Mouse (Mus musculus) inflammation-experienced regulatory T-cells, adult 6 months (primary cell): ENCODE data around the gene Fcgrt. TPM values are rescaled to one million over a fixed set of nuclear protein-coding genes. Genes with fewer than 3 reads are reported as not detected.

Experiments used
- ATAC-seq: one replicate; pipeline ENCODE4 v1.8.0; 2017
- polyA plus RNA-seq, 3 experiments: library from polyadenylated mRNA; unstranded; fragments of 100-300 nt; shearing (Covaris generic); gene quantifications; one replicate each; pipeline ENCODE4 v1.2.1; 2017

Fcgrt gene
- polyA plus RNA-seq, 3 experiments from 2014 or later = 0.81 to 3.0 (median 1.8) TPM

GRCm38 (mm10) chr7:45053931-45054510 is 49.6 kb downstream of the Fcgrt start:
- ATAC-seq = peak; percentile 94

GRCm38 (mm10) chr7:45053117-45053930 is 50.3 kb downstream of the Fcgrt start:
- ATAC-seq = peak; percentile 39

GRCm38 (mm10) chr7:45052862-45053116 is 50.9 kb downstream of the Fcgrt start, which contains the start of gene Prr12:
Gene Prr12, minus strand, starts transcription at chr7:45052881.
- ATAC-seq = no peak

DNA sequence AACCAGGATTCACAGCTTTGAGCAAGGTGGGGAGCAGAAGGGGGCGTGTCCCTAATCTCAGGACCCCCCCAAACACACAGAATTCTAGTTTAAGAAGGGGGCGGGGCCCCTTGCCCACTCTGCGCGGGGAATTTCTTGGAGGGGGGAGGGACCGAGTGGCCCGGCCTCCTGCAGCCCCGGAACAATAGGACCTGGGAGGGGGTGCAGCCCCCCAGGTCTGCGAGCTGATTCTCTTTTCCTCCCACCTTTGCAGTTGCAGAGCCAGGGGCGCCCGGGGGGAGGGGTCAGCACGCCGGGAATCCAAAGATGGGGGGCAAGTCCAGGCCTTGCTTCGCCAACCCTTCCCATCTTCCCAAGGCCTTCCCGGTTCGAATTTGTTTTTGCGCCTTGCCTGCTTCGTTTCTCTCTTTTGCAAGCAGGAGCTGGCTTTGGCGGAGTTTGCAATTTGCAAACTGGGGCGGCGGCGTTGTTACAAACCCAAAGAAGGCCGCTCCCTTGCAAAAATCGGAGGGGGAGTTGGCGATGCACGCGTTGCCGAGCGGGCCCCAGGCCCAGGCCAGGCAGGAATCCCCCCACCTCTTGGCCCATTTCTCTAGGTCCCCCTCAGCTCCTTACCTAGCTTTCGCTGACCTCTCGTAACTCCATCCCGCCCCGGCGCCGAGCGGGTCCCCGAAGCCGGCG is 51.3 kb downstream of the Fcgrt start:
- ATAC-seq = no peak

DNA sequence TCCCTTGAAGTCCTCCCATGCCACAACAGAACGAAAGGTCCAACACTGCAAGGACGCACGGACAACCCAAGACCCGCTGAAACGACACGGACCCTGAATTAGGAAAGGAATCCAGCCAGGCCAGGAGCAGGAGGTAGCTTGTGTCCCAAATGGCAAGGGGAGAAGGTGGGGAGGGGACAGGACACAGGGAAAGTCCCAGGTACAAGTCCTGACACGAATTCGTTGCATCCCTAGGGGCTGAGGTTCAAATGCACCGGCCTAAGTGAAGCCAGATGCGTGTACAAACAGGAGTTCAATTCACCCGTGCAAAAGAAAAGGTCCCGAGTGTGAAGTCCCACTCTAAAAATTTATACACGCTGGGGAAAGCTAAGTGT is 52.1 kb downstream of the Fcgrt start:
- no peak for ATAC-seq

DNA sequence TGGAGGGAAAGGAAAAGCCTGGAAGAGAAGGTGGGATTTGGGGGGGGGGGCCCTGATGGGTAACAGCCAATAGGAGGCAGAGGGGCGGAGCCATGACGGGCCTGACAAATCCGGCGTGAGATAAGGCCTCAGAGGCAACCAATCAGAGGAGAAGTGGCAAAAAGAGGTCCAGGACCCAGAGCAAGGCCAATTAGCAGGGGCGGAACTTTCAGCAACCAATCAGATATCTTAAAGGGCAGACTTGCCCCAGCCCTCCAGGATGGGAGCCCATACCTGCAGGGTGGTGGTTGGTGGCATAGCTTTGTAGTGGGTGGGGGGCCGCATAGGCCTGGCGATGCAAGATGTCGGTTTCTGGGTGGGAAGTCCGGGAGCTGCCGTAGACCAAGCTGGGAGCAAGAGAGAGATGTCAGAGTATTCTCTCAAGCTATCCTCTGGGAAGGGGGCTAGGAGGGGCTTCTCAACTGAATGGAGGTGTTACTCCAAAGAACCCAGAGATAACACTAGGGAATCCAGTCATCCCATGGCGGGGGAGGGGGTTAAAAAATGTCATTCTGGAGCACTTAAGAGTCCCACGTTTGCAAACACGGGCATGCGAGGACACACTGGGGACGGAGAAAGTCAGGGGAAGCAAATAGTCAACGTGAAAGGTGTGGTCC is 52.6 kb downstream of the Fcgrt start:
- no peak for ATAC-seq

DNA sequence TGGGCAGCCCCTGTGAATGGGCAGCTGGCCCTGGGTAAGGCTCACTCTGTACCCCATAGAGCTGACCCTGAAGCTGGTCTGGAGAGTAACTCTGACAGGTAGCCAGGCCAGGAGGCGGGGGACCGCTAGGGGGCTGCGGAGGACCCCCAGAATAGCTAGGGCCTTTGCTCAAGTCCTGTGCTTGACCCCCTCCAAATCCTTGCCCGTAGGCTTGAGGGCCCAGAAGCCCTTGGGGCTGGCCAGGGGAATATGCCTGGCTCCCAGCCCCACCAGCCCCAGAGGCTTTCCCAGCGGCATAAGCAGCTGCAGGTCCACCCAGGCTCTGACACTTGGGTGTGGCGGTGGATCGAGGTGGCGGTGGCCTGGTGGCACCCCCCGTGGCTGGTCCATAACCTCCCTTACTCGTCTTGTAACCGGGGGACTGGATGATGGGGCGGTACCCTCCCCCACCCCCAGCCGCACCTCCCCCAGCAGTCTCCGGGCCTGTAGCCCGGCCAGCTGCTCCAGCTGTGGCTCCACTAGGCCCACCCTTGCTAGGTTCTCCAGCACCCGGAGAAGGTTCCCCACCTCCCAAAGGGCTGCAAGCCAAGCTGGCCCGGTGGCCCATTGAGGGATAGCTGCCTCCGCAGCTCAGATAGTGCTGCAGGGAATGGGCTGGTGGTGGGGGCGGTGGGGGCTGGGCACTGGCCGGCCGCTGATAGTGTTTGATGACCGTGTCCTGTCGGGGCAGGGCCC is 54.6 kb downstream of the Fcgrt start:
- no peak for ATAC-seq

GRCm38 (mm10) chr7:45048001-45048890 is 55.4 kb downstream of the Fcgrt start:
- no peak for ATAC-seq

GRCm38 (mm10) chr7:45047491-45047890 is 56.2 kb downstream of the Fcgrt start:
- ATAC-seq = no peak

DNA sequence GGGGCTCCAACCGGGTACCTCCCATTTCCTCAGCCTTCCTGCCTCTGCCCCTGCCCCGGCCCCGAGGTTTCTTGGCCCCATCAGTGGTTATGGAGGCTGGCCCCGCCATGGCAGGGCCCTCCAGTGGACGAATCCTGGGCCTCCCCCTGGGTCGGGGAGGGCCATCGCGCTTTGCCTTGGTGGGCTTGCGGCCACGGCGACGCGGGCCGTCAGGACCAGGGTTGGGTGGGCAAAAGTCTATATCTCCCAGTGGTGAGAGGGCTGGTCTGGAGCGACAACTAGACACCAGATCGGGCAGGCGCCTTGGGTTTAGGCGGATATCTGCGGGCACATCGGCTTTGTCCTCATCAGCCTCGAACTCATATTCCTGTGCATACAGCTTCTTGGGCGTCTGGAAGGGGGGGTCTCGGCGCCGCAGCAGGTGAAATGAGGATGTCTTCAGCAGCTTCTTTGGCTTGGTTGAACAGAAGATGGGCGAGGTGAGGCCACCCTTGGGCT is 56.7 kb downstream of the Fcgrt start:
- no peak for ATAC-seq

DNA sequence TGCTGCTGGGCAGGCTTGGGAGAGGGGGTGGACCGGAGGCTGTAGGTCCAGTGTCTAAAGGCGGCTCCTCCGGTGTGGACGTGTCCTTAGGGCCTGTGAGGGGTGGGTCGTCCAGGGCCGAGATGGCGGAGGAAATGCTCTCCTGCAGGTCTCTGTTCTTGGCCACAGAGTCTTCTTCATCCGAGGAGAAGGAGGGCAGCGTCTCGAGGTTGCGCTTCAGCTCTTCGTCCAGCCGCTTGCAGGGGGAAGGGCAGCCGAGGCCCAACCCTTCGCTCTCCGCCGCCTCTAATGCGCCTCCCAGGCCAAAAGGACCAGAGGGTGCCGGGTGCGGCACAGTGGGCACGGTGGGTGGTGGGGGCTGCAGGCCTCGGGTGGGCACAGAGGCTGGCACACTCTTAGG is 57.9 kb downstream of the Fcgrt start:
- ATAC-seq = no peak

- no peak for ATAC-seq
These were observed 60.3 kb downstream of the Fcgrt start for GRCm38 (mm10) chr7:45043307-45043706.

Other genes with a start within 250 kb of the Fcgrt start
- 10 to 100 TPM; 43.2 to 49.7 (median 46.8) TPM for gene Pnkp, start 246.7 kb downstream of the Fcgrt start, polyA plus RNA-seq
- gene Ptov1, start 234.1 kb downstream of the Fcgrt start, polyA plus RNA-seq = 1 to 10 TPM; 1.9 to 5.6 (median 3.2) TPM
- 10 to 100 TPM in 2 of 3 experiments, 1 to 10 TPM in 1; 7.1 to 14.1 (median 11.1) TPM for gene Med25, start 211.1 kb downstream of the Fcgrt start, polyA plus RNA-seq
- 10 to 100 TPM in 2 of 3 experiments, 1 to 10 TPM in 1; 8.0 to 15.3 (median 11.0) TPM for gene Fuz, start 207.8 kb downstream of the Fcgrt start, polyA plus RNA-seq
- gene Ap2a1, start 174.4 kb downstream of the Fcgrt start, polyA plus RNA-seq = 10 to 100 TPM in 1 of 3 experiments, 1 to 10 TPM in 2; 6.1 to 12.1 (median 7.1) TPM
- not detected for gene Tsks, start 160.6 kb downstream of the Fcgrt start, polyA plus RNA-seq
- 1 to 10 TPM in 2 of 3 experiments, under 1 TPM in 1; 0.23 to 1.9 (median 1.5) TPM for gene Cpt1c, start 129.0 kb downstream of the Fcgrt start, polyA plus RNA-seq
- 10 to 100 TPM; 37.3 to 84.6 (median 70.6) TPM for gene Prmt1, start 117.3 kb downstream of the Fcgrt start, polyA plus RNA-seq
- gene Irf3, start 106.2 kb downstream of the Fcgrt start, polyA plus RNA-seq = 100 to 1,000 TPM in 2 of 3 experiments, 10 to 100 TPM in 1; 83.6 to 119 (median 115) TPM
- gene Bcl2l12, start 105.1 kb downstream of the Fcgrt start, polyA plus RNA-seq = 10 to 100 TPM; 21.0 to 29.3 (median 26.6) TPM
- 1 to 10 TPM; 7.4 to 8.9 (median 8.7) TPM for gene Scaf1, start 87.5 kb downstream of the Fcgrt start, polyA plus RNA-seq
- gene Rras, start 85.9 kb downstream of the Fcgrt start, polyA plus RNA-seq = 1 to 10 TPM; 3.2 to 6.5 (median 5.1) TPM
- 10 to 100 TPM in 1 of 3 experiments, 1 to 10 TPM in 2; 5.0 to 12.9 (median 9.8) TPM for gene Prr12, start 51.0 kb downstream of the Fcgrt start, polyA plus RNA-seq
- gene Nosip, start 41.4 kb downstream of the Fcgrt start, polyA plus RNA-seq = 100 to 1,000 TPM; 129 to 164 (median 158) TPM
- 1 to 10 TPM; 2.0 to 2.3 (median 2.1) TPM for gene Prrg2, start 41.2 kb downstream of the Fcgrt start, polyA plus RNA-seq
- 1 to 10 TPM; 1.7 to 6.5 (median 5.7) TPM for gene Rcn3, start 11.6 kb downstream of the Fcgrt start, polyA plus RNA-seq
- gene Rps11, start 20.6 kb upstream of the Fcgrt start, polyA plus RNA-seq = 1,000 to 10,000 TPM; 3,557 to 4,924 (median 4,468) TPM
- gene Rpl13a, start 24.9 kb upstream of the Fcgrt start, polyA plus RNA-seq = 1,000 to 10,000 TPM; 6,216 to 8,178 (median 7,568) TPM
- 1 to 10 TPM; 1.4 to 2.4 (median 1.6) TPM for gene Gm45713, start 32.4 kb upstream of the Fcgrt start, polyA plus RNA-seq
- 100 to 1,000 TPM in 1 of 3 experiments, 10 to 100 TPM in 2; 70.2 to 108 (median 97.6) TPM for gene Flt3l, start 32.6 kb upstream of the Fcgrt start, polyA plus RNA-seq
- 10 to 100 TPM; 42.9 to 50.6 (median 50.5) TPM for gene Pih1d1, start 50.5 kb upstream of the Fcgrt start, polyA plus RNA-seq
- gene Aldh16a1, start 50.7 kb upstream of the Fcgrt start, polyA plus RNA-seq = 10 to 100 TPM; 15.2 to 32.1 (median 26.6) TPM
- gene Slc17a7, start 60.1 kb upstream of the Fcgrt start, polyA plus RNA-seq = under 1 TPM in 1 of 3 experiments, not detected in 2; 0.16 TPM
- gene Gfy, start 75.7 kb upstream of the Fcgrt start, polyA plus RNA-seq = not detected
- not detected for gene Pth2, start 77.1 kb upstream of the Fcgrt start, polyA plus RNA-seq
- under 1 TPM in 1 of 3 experiments, not detected in 2; 0.24 TPM for gene Ccdc155, start 101.0 kb upstream of the Fcgrt start, polyA plus RNA-seq
- gene Dkkl1, start 108.3 kb upstream of the Fcgrt start, polyA plus RNA-seq = 10 to 100 TPM; 17.5 to 50.4 (median 28.3) TPM
- gene Tead2, start 111.9 kb upstream of the Fcgrt start, polyA plus RNA-seq = 1 to 10 TPM; 2.0 to 4.2 (median 3.2) TPM
- 100 to 1,000 TPM; 390 to 554 (median 476) TPM for gene Cd37, start 135.3 kb upstream of the Fcgrt start, polyA plus RNA-seq
- not detected for gene Slc6a16, start 137.2 kb upstream of the Fcgrt start, polyA plus RNA-seq
- gene Slc6a21, start 173.7 kb upstream of the Fcgrt start, polyA plus RNA-seq = under 1 TPM in 1 of 3 experiments, not detected in 2; 0.50 TPM
- 10 to 100 TPM; 17.2 to 21.7 (median 19.3) TPM for gene Trpm4, start 229.9 kb upstream of the Fcgrt start, polyA plus RNA-seq
- not detected for gene Hrc, start 231.4 kb upstream of the Fcgrt start, polyA plus RNA-seq